Mouse (Mus musculus): Measurements from ENCODE around the gene Kif19a. TPM values are rescaled to one million over a fixed set of nuclear protein-coding genes. Genes with fewer than 3 reads are reported as not detected.

Gene Kif19a
- total RNA-seq, 4 experiments from 2014 or later = 2.4 to 3.4 (median 3.1) TPM

Other genes with a start within 250 kb of the Kif19a start
- gene Rpl38, start 96.9 kb upstream of the Kif19a start, total RNA-seq (2022) = 1,000 to 10,000 TPM in 2 of 4 experiments, 100 to 1,000 TPM in 2; 852 to 1,038 (median 940) TPM
- 10 to 100 TPM; 35.6 to 41.8 (median 38.0) TPM for gene Ttyh2, start 90.0 kb upstream of the Kif19a start, total RNA-seq (2022)
- 1 to 10 TPM; 1.7 to 3.0 (median 2.5) TPM for gene Dnaic2, start 38.0 kb upstream of the Kif19a start, total RNA-seq (2022)
- gene Btbd17, start 30.6 kb downstream of the Kif19a start, total RNA-seq (2022) = 10 to 100 TPM; 21.5 to 28.4 (median 23.1) TPM
- gene Gpr142, start 33.5 kb downstream of the Kif19a start, total RNA-seq (2022) = not detected
- 1 to 10 TPM; 4.6 to 5.6 (median 5.4) TPM for gene Gprc5c, start 85.8 kb downstream of the Kif19a start, total RNA-seq (2022)
- gene Cd300a, start 124.7 kb downstream of the Kif19a start, total RNA-seq (2022) = under 1 TPM; 0.40 to 0.87 (median 0.73) TPM
- gene Cd300lb, start 169.0 kb downstream of the Kif19a start, total RNA-seq (2022) = not detected
- not detected for gene Cd300c, start 203.8 kb downstream of the Kif19a start, total RNA-seq (2022)
- gene Cd300ld, start 224.5 kb downstream of the Kif19a start, total RNA-seq (2022) = under 1 TPM in 2 of 4 experiments, not detected in 2; 0.21 to 0.46 TPM
- gene Cd300c2, start 236.5 kb downstream of the Kif19a start, total RNA-seq (2022) = 10 to 100 TPM in 2 of 4 experiments, 1 to 10 TPM in 2; 3.7 to 15.1 (median 8.1) TPM